Mouse (Mus musculus) heart, postnatal 0 days (tissue): ENCODE data around the gene P3h4. TPM values are rescaled to one million over a fixed set of nuclear protein-coding genes. Genes with fewer than 3 reads are reported as not detected.

Experiments used
- ATAC-seq: fragments of 200-750 bp; cut with Nextera tagmentation; 2 replicates; pipeline ENCODE4 v1.8.0; 2017; ENCODE audit warnings: low read depth, moderate number of reproducible peaks, moderate library complexity; ENCODE audit not compliant: insufficient read depth
- DNase-seq: peaks from one replicate; pipeline ENCODE4 v3.0.0-alpha.2; 2016; ENCODE audit warnings: low spot score
- H3K27ac ChIP-seq: fragments of 300-500 bp; sonication (generic); 2 replicates; pipeline ENCODE4 v1.5.1; 2014; ENCODE audit warnings: low read depth, mild to moderate bottlenecking
- H3K27me3 ChIP-seq: fragments of 300-500 bp; sonication (generic); 2 replicates; pipeline ENCODE4 v1.6.1; 2014; ENCODE audit warnings: low read length, mixed read lengths; ENCODE audit not compliant: control insufficient read depth, insufficient read depth
- H3K36me3 ChIP-seq: fragments of 300-500 bp; sonication (generic); replicated peaks from 2 replicates; pipeline ENCODE4 v1.6.1; 2014; ENCODE audit warnings: low read length, mixed read lengths; ENCODE audit not compliant: control insufficient read depth, insufficient read depth
- H3K4me1 ChIP-seq: fragments of 300-500 bp; sonication (generic); 2 replicates; pipeline ENCODE4 v1.6.1; 2014; ENCODE audit warnings: antibody characterized with exemption; ENCODE audit not compliant: control insufficient read depth, insufficient read depth
- H3K4me2 ChIP-seq: fragments of 300-500 bp; sonication (generic); 2 replicates; pipeline ENCODE4 v1.6.1; 2014; ENCODE audit warnings: low read depth, mild to moderate bottlenecking, low read length, moderate library complexity
- H3K4me3 ChIP-seq: fragments of 300-500 bp; sonication (generic); 2 replicates; pipeline ENCODE4 v1.5.1; 2014; ENCODE audit warnings: low read depth, low read length
- H3K9ac ChIP-seq: fragments of 300-500 bp; sonication (generic); replicated peaks from 2 replicates; pipeline ENCODE4 v1.6.1; 2014; ENCODE audit warnings: low read depth, low read length, mixed read lengths
- H3K9me3 ChIP-seq: fragments of 300-500 bp; sonication (generic); replicated peaks from 2 replicates; pipeline ENCODE4 v1.6.1; 2016; ENCODE audit warnings: low read length; ENCODE audit not compliant: control insufficient read depth
- CTCF ChIP-seq: IDR thresholded peaks from 2 replicates; pipeline ENCODE4 v1.5.1; 2016; ENCODE audit warnings: antibody characterized with exemption, control low read depth, low read depth
- EP300 ChIP-seq: IDR thresholded peaks from 2 replicates; pipeline ENCODE4 v1.6.1; 2016; ENCODE audit warnings: antibody characterized with exemption, low read depth
- WGBS: fragments of 180-500 bp; shearing (Covaris S2); extraction: QIAGEN DNeasy Blood & Tissue Kit; methylation state at CpG from one replicate; pipeline ENCODE4 v1.1.7; 2014; 5-methylcytosine and 5-hydroxymethylcytosine counted together
- polyA plus RNA-seq: library from polyadenylated mRNA; unstranded; fragments of >200 nt; fragmentation: Nextera tagmentation; extraction: Ambion mirVana; gene quantifications from 2 replicates; pipeline ENCODE4 v1.2.1, GENCODE M21; 2015
- total RNA-seq: library from RNA; depleted of rRNA; stranded (reverse); fragments of >200 nt; gene quantifications from 2 replicates; pipeline ENCODE4 v1.2.3, GENCODE M21; 2014; ENCODE audit warnings: low replicate concordance

P3h4 gene
- total and polyA plus RNA-seq, 2 experiments from 2014 or later = 39.3 to 58.0 TPM

GRCm38 (mm10) chr11:100385016-100385415 is 29.6 kb downstream of the P3h4 start:
- Histone ChIP-seq H3K4me3 (no peak overlapping the region), H3K9ac (no peak overlapping the region), H3K27ac (no peak overlapping the region), H3K4me1 (peaks cover 36% of the 10 kb centered on the region), H3K36me3 (peaks cover 60% of the 10 kb centered on the region), H3K9me3 (no peaks in the 10 kb centered on the region), H3K27me3 (no peaks in the 10 kb centered on the region), H3K4me2 (no peak overlapping the region)
- WGBS = 79% methylated on average over 3 of the region's 3 CpGs
- DNase-seq (no peak), ATAC-seq (no peak)
- no peak for TF ChIP-seq EP300
- no peak for TF ChIP-seq CTCF

DNA sequence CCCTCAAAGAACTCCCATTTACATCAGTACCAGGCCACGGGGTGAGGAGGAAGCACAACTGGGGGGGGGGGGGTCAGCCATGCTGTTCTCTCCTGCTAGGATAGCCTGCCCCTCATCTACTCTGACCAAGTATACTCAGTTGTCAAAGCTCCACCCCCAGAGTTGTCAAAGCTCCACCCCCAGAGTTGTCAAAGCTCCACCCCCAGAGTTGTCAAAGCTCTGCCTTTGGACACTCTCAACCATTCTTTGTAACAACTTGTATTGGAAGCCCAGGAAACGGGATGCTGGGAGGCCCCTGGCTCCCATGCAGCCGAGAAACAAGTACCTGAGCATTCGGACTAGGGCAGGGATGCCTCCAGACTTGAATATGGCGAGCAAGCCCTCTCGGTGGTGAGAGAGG is 32.0 kb downstream of the P3h4 start:
- no peak for TF ChIP-seq CTCF
- ATAC-seq (no peak), DNase-seq (no peak)
- Histone ChIP-seq H3K27me3 (no peaks in the 10 kb centered on the region), H3K4me3 (no peak overlapping the region), H3K9ac (no peak overlapping the region), H3K4me2 (no peak overlapping the region), H3K9me3 (no peaks in the 10 kb centered on the region), H3K4me1 (peaks cover 13% of the 10 kb centered on the region), H3K36me3 (peaks cover 81% of the 10 kb centered on the region), H3K27ac (no peak overlapping the region)
- 80% methylated on average over 5 of the region's 6 CpGs for WGBS

- Histone ChIP-seq H3K4me1 (no peaks in the 10 kb centered on the region), H3K4me2 (no peak overlapping the region), H3K27me3 (no peaks in the 10 kb centered on the region), H3K27ac (no peak overlapping the region), H3K36me3 (peaks cover 93% of the 10 kb centered on the region), H3K9me3 (no peaks in the 10 kb centered on the region), H3K4me3 (no peak overlapping the region), H3K9ac (no peak overlapping the region)
- no peak for ATAC-seq
- DNase-seq = no peak
- TF ChIP-seq CTCF (no peak), EP300 (no peak)
- WGBS = 84% methylated on average over 4 of the region's 4 CpGs
Measured at GRCm38 (mm10) chr11:100379311-100379710, 35.3 kb downstream of the P3h4 start.

- no peaks in the 10 kb centered on the region for H3K9me3 ChIP-seq
- TF ChIP-seq CTCF = no peak
- no peak for TF ChIP-seq EP300
- H3K4me2 ChIP-seq = no peak overlapping the region
- H3K36me3 ChIP-seq = peaks cover 93% of the 10 kb centered on the region
- H3K9ac ChIP-seq = no peak overlapping the region
- no peak for DNase-seq
- H3K4me3 ChIP-seq = no peak overlapping the region
- H3K27me3 ChIP-seq = no peaks in the 10 kb centered on the region
- H3K4me1 ChIP-seq = no peaks in the 10 kb centered on the region
- H3K27ac ChIP-seq = no peak overlapping the region
- no peak for ATAC-seq
- WGBS = 89% methylated on average over 5 of the region's 5 CpGs
Measured at GRCm38 (mm10) chr11:100378446-100378845, 36.2 kb downstream of the P3h4 start.

GRCm38 (mm10) chr11:100377989-100378388 is 36.6 kb downstream of the P3h4 start:
- Histone ChIP-seq H3K4me3 (no peak overlapping the region), H3K27ac (no peak overlapping the region), H3K27me3 (no peaks in the 10 kb centered on the region), H3K36me3 (peaks cover 93% of the 10 kb centered on the region), H3K4me2 (no peak overlapping the region), H3K9me3 (no peaks in the 10 kb centered on the region), H3K4me1 (no peaks in the 10 kb centered on the region), H3K9ac (no peak overlapping the region)
- DNase-seq = no peak
- no peak for TF ChIP-seq EP300
- no peak for TF ChIP-seq CTCF
- WGBS = 93% methylated on average over 14 of the region's 14 CpGs
- no peak for ATAC-seq

GRCm38 (mm10) chr11:100376746-100377389 is 37.8 kb downstream of the P3h4 start:
- 89% methylated on average over 21 of the region's 21 CpGs for WGBS
- Histone ChIP-seq H3K9me3 (no peaks in the 10 kb centered on the region), H3K36me3 (peaks cover 94% of the 10 kb centered on the region)

More at GRCm38 (mm10) chr11:100376746-100377389, 37.8 kb downstream of the P3h4 start:
- H3K4me3 ChIP-seq = no peak overlapping the region
- H3K27me3 ChIP-seq = no peaks in the 10 kb centered on the region
- H3K27ac ChIP-seq = peak overlapping the region; percentile 45
- DNase-seq = no peak
- no peak overlapping the region for H3K4me2 ChIP-seq
- no peaks in the 10 kb centered on the region for H3K4me1 ChIP-seq
- no peak overlapping the region for H3K9ac ChIP-seq
- TF ChIP-seq EP300 (no peak), CTCF (no peak)
- no peak for ATAC-seq
